Mouse (Mus musculus) hindbrain, embryonic 12.5 days (tissue): ENCODE data around the gene Rapgef2. TPM values are rescaled to one million over a fixed set of nuclear protein-coding genes. Genes with fewer than 3 reads are reported as not detected.

ENCODE experiments used
- ATAC-seq: fragments of 200-750 bp; cut with Nextera tagmentation; 2 replicates; pipeline ENCODE4 v1.8.0; 2017; ENCODE audit warnings: moderate TSS enrichment; ENCODE audit not compliant: low FRiP score
- H3K27ac ChIP-seq: fragments of 300-500 bp; sonication (generic); 2 replicates; pipeline ENCODE4 v1.5.1; 2016; ENCODE audit warnings: mild to moderate bottlenecking
- H3K27me3 ChIP-seq: fragments of 300-500 bp; sonication (generic); 2 replicates; pipeline ENCODE4 v1.6.1; 2016; ENCODE audit warnings: mild to moderate bottlenecking
- H3K36me3 ChIP-seq: fragments of 300-500 bp; sonication (generic); 2 replicates; pipeline ENCODE4 v1.6.1; 2016; ENCODE audit warnings: mild to moderate bottlenecking
- H3K4me1 ChIP-seq: fragments of 300-500 bp; sonication (generic); 2 replicates; pipeline ENCODE4 v1.6.1; 2016
- H3K4me2 ChIP-seq: fragments of 300-500 bp; sonication (generic); replicated peaks from 2 replicates; pipeline ENCODE4 v1.6.1; 2016; ENCODE audit warnings: mild to moderate bottlenecking
- H3K4me3 ChIP-seq: fragments of 300-500 bp; sonication (generic); 2 replicates; pipeline ENCODE4 v1.5.1; 2016; ENCODE audit warnings: mild to moderate bottlenecking
- H3K9ac ChIP-seq: fragments of 300-500 bp; sonication (generic); 2 replicates; pipeline ENCODE4 v1.6.1; 2016; ENCODE audit warnings: mild to moderate bottlenecking, moderate library complexity
- H3K9me3 ChIP-seq: fragments of 300-500 bp; sonication (generic); replicated peaks from 2 replicates; pipeline ENCODE4 v1.6.1; 2016; ENCODE audit warnings: mild to moderate bottlenecking
- WGBS: fragments of 180-500 bp; shearing (Covaris S2); methylation state at CpG from one replicate; pipeline ENCODE4 v1.1.7; 2016; 5-methylcytosine and 5-hydroxymethylcytosine counted together
- polyA plus RNA-seq: library from polyadenylated mRNA; unstranded; fragments of >200 nt; fragmentation: Nextera tagmentation; extraction: Ambion mirVana; gene quantifications from 2 replicates; pipeline ENCODE4 v1.2.1, GENCODE M21; 2016

The Rapgef2 gene
- polyA plus RNA-seq, 1 experiment from 2014 or later = 12.1 TPM

- Histone ChIP-seq H3K27ac (no peak overlapping the region), H3K36me3 (no peaks in the 10 kb centered on the region), H3K9me3 (no peaks in the 10 kb centered on the region), H3K4me2 (no peak overlapping the region), H3K4me1 (no peaks in the 10 kb centered on the region), H3K4me3 (no peak overlapping the region), H3K9ac (no peak overlapping the region), H3K27me3 (no peaks in the 10 kb centered on the region)
- no peak for ATAC-seq
- 85% methylated on average over 3 of the region's 3 CpGs for WGBS
These were observed 10.3 kb upstream of the Rapgef2 start for GRCm38 (mm10) chr3:79296586-79296985.

DNA sequence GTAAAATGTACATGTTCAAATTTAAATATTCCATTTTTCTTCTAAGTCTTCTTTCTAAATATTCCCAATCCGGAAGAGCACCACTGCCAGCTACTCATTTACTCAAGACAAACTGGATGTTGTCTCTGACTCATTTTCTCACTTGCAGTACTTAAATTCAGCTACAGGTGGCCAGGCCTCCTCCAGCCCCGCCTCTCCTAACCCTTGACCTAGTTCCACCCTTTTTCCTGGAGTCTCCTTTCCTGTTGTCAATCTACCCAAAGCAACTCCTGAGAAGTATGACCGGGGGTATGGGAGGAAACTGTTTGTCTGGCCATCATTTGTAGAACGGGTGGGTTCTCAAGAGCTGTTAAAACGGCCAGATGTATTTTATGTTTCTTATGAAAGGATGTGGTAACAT is 9.7 kb upstream of the Rapgef2 start:
- Histone ChIP-seq H3K9ac (no peak overlapping the region), H3K27ac (no peak overlapping the region), H3K4me2 (no peak overlapping the region), H3K36me3 (no peaks in the 10 kb centered on the region), H3K4me3 (no peak overlapping the region), H3K9me3 (no peaks in the 10 kb centered on the region), H3K27me3 (no peaks in the 10 kb centered on the region), H3K4me1 (no peaks in the 10 kb centered on the region)
- 69% methylated on average over 5 of the region's 5 CpGs for WGBS
- ATAC-seq = no peak

DNA sequence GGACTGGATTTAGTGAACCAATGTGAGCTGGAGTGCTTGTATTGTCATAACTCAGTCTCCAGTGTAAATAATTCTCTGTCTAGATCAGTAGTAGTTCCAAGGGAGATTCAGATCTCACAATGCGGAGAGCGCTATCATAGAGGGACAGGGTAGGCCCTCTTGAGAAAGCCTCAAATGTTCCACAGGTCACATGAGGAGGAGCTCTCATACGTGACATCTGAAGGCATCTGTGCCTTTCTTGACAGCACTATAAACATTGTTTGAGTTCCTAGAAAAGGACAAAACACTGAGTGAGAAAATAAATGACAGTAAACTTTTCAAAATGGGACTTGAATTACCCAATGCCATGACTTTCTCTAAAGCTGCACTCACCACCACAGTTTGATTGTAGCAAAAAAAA is 8.4 kb upstream of the Rapgef2 start:
- H3K4me1 ChIP-seq = no peaks in the 10 kb centered on the region
- H3K27ac ChIP-seq = no peak overlapping the region
- no peaks in the 10 kb centered on the region for H3K9me3 ChIP-seq
- ATAC-seq = no peak
- WGBS = 90% methylated on average over 3 of the region's 3 CpGs
- H3K27me3 ChIP-seq = no peaks in the 10 kb centered on the region
- no peak overlapping the region for H3K9ac ChIP-seq
- H3K4me2 ChIP-seq = no peak overlapping the region
- no peak overlapping the region for H3K4me3 ChIP-seq
- H3K36me3 ChIP-seq = no peaks in the 10 kb centered on the region

- no peak for ATAC-seq
- 74% methylated on average over 4 of the region's 4 CpGs for WGBS
- H3K4me2 ChIP-seq = no peak overlapping the region
- H3K27ac ChIP-seq = no peak overlapping the region
- peaks cover 9% of the 10 kb centered on the region for H3K27me3 ChIP-seq
- H3K4me1 ChIP-seq = no peaks in the 10 kb centered on the region
- H3K36me3 ChIP-seq = no peaks in the 10 kb centered on the region
- H3K9ac ChIP-seq = no peak overlapping the region
- no peaks in the 10 kb centered on the region for H3K9me3 ChIP-seq
- no peak overlapping the region for H3K4me3 ChIP-seq
These were observed 6.7 kb upstream of the Rapgef2 start for GRCm38 (mm10) chr3:79293023-79293422.

DNA sequence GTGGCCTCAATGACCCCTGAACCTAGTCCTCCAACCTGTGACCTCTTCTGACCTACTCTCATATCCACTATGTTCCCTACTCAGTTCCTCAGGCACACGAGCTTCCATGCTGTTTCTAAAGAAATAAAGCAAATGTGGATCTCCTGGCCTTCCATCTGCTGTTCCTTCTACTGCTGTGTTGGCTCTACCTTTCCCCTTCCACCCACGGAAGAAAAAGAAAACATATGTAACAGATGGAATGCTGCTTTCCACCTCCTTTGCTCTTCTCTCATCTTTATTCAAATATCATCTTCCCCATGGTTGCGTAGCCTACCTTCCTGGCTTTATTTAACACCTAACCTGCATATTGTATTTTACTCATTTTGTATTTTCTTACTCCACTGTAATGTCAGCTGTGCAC is 2.7 kb upstream of the Rapgef2 start:
- no peak for ATAC-seq

GRCm38 (mm10) chr3:79287699-79288458 is 1.6 kb upstream of the Rapgef2 start:
- Histone ChIP-seq H3K9me3 (no peaks in the 10 kb centered on the region), H3K4me2 (peak overlapping the region; percentile 91), H3K36me3 (no peaks in the 10 kb centered on the region), H3K27ac (peak overlapping the region; percentile 99), H3K4me1 (peaks cover 24% of the 10 kb centered on the region), H3K27me3 (peaks cover 9% of the 10 kb centered on the region), H3K4me3 (peak overlapping the region; percentile 77), H3K9ac (peak overlapping the region; percentile 94)
- WGBS = 18% methylated on average over 17 of the region's 17 CpGs
- ATAC-seq = no peak

More for the DNA sequence above, 2.7 kb upstream of the Rapgef2 start:
- Histone ChIP-seq H3K4me1 (peaks cover 15% of the 10 kb centered on the region), H3K9me3 (no peaks in the 10 kb centered on the region), H3K9ac (no peak overlapping the region), H3K36me3 (no peaks in the 10 kb centered on the region), H3K27me3 (peaks cover 9% of the 10 kb centered on the region), H3K27ac (no peak overlapping the region; the same call in 1 of the 2 replicates), H3K4me2 (no peak overlapping the region), H3K4me3 (no peak overlapping the region)
- WGBS = 72% methylated on average over 3 of the region's 3 CpGs

GRCm38 (mm10) chr3:79287108-79287576 is 825 bp upstream of the Rapgef2 start:
- Histone ChIP-seq H3K4me3 (peak overlapping the region; percentile 77), H3K4me2 (peak overlapping the region; percentile 91), H3K27me3 (peaks cover 9% of the 10 kb centered on the region), H3K36me3 (no peaks in the 10 kb centered on the region), H3K4me1 (peaks cover 27% of the 10 kb centered on the region), H3K27ac (peak overlapping the region; percentile 99), H3K9me3 (no peaks in the 10 kb centered on the region), H3K9ac (peak overlapping the region; percentile 94)
- WGBS = 0% methylated on average over 52 of the region's 60 CpGs
- ATAC-seq = peak; percentile 99

- Histone ChIP-seq H3K9me3 (no peaks in the 10 kb centered on the region), H3K27ac (peak overlapping the region; percentile 99), H3K9ac (peak overlapping the region; percentile 94), H3K4me1 (peaks cover 28% of the 10 kb centered on the region), H3K4me3 (peak overlapping the region; percentile 77), H3K27me3 (peaks cover 9% of the 10 kb centered on the region), H3K4me2 (peak overlapping the region; percentile 91), H3K36me3 (no peaks in the 10 kb centered on the region)
- WGBS = under 1% methylated on average over 10 of the region's 10 CpGs
- no peak for ATAC-seq
These were observed 314 bp downstream of the Rapgef2 start for GRCm38 (mm10) chr3:79286031-79286375.

DNA sequence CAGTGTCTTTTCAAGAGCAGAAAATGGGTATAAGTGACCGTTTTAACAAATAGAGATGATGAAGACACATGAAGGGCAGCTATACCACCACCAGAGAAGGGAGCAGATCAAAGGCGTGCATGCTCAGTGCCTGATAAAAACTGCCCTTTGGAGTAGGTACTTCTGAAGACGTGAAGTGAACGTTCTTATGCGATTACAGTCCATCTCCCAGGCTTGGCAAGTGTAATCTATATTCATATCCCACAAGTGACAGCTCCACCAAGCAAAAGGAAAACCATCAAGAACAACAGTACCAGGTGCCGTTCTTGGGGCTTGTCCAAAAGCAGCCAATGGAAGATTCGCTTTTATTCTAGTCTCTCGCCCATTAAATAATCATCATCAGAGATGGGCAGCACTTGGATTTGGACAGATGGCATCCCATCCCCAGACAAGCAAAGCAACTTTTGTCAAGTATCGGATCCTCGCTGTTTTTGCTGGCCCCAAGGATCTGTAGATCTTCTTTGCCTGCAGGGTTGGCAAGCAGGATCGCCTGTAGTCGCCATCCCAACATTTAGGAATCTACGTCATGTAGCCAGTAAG is 1.1 kb downstream of the Rapgef2 start:
- WGBS = 59% methylated on average over 13 of the region's 13 CpGs
- peak overlapping the region; percentile 94 for H3K9ac ChIP-seq
- no peak for ATAC-seq

DNA sequence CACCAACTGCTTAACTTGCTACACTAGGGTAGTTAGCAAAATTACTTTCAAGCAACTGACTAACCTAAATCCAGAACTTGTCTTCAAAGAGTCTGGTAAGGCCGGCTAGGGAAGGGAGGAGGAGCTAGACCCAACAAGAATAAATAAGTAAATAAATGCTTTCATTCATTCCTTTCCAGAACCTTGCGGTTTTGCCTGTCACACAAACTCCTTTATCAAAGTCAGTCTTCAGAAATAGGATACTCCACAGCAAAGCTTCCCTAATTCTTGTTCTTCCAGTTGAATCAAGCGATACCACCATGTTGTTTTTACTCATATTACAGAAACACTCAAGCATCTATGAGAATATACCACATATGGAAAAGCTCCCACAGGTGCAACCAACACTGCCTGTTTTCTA is 2.3 kb downstream of the Rapgef2 start:
- peaks cover 7% of the 10 kb centered on the region for H3K27me3 ChIP-seq
- no peak overlapping the region for H3K27ac ChIP-seq
- 59% methylated on average over 3 of the region's 3 CpGs for WGBS
- no peak overlapping the region for H3K9ac ChIP-seq
- no peaks in the 10 kb centered on the region for H3K9me3 ChIP-seq
- H3K4me1 ChIP-seq = peaks cover 28% of the 10 kb centered on the region
- no peaks in the 10 kb centered on the region for H3K36me3 ChIP-seq
- ATAC-seq = no peak
- H3K4me2 ChIP-seq = peak overlapping the region; percentile 91
- no peak overlapping the region for H3K4me3 ChIP-seq

More for the DNA sequence above, 1.1 kb downstream of the Rapgef2 start:
- H3K4me3 ChIP-seq = peak overlapping the region; percentile 77
- peaks cover 9% of the 10 kb centered on the region for H3K27me3 ChIP-seq
- H3K4me2 ChIP-seq = peak overlapping the region; percentile 91
- no peak overlapping the region for H3K27ac ChIP-seq
- H3K4me1 ChIP-seq = peaks cover 28% of the 10 kb centered on the region
- H3K36me3 ChIP-seq = no peaks in the 10 kb centered on the region
- H3K9me3 ChIP-seq = no peaks in the 10 kb centered on the region

GRCm38 (mm10) chr3:79283031-79283430 is 3.3 kb downstream of the Rapgef2 start:
- no peaks in the 10 kb centered on the region for H3K36me3 ChIP-seq
- H3K9ac ChIP-seq = no peak overlapping the region
- no peaks in the 10 kb centered on the region for H3K27me3 ChIP-seq
- H3K4me2 ChIP-seq = 0 out of 2 replicates have a peak overlapping the region, but pooled peaks have one; percentile 6
- no peaks in the 10 kb centered on the region for H3K9me3 ChIP-seq
- ATAC-seq = no peak
- H3K27ac ChIP-seq = no peak overlapping the region
- peaks cover 28% of the 10 kb centered on the region for H3K4me1 ChIP-seq
- WGBS = 18% methylated on average over 2 of the region's 2 CpGs
- no peak overlapping the region for H3K4me3 ChIP-seq

DNA sequence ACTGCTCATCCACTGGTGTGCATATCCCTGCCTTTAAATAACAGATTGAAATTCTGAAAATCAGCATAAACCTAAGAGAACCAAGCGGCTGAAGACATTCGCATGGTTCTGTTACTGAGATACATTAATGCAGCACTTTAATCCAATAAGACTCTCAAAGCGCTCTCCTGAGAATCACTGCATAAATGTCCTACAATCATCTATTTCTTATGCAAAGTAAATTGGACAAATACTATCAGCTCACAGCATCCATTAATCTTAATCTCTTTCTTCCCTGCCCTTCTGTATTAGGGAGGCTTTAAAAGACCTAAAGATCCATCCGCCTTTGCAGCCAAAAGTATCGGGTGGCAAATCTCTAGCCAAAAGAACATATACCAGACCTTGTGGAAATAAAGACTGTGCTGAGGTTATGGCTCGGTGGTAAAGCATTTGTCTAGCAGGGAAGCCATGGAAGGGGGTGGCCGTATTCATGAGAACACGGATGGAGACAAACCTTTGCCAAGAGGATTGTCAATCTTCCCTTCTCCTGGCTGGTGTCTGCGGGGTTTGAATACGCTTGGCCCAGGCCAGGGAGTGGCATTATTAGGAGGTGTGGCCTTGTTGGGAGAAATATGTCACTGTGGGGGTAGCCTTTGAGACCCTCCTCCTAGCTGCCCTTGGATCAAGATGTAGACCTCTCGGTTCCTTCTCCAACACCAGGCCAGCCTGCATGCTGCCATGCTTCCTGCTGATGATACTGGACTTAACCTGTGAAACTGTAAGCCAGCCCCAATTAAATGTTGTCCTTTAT is 10.3 kb downstream of the Rapgef2 start:
- Histone ChIP-seq H3K4me3 (no peak overlapping the region), H3K36me3 (no peaks in the 10 kb centered on the region), H3K27me3 (no peaks in the 10 kb centered on the region), H3K9me3 (no peaks in the 10 kb centered on the region), H3K4me2 (no peak overlapping the region), H3K27ac (peak overlapping the region; percentile 46), H3K4me1 (peaks cover 28% of the 10 kb centered on the region), H3K9ac (no peak overlapping the region)
- no peak for ATAC-seq
- 60% methylated on average over 11 of the region's 11 CpGs for WGBS
